Mouse (Mus musculus): ENCODE results near the gene Ccr4.
A peak's percentile ranks its signal among the peaks of the same experiment; 100 is the strongest.
"Not testable (repeated sequence)": the region's sequence is repeated elsewhere in the genome, so short reads cannot be mapped to it uniquely, and the experiment has no call there.

Ccr4 gene

DNA sequence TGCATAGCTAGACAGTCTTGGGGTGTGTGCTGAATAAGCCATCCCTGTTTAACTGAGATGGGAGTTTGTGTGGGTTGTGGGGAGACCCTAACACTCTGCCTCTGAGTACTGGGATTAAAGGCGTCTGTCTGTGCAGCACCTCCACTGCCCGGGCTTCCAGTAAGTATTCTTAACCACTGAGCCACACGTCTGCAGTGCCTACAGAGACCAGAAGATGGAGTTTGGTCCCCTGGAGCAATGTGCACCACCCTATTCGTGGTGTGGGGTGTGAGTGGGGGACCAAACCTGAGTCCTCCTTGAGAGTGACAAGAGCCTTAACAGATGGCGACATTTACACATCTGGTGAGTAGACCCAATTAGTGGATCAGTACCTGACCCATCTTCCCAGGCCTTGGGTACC, 17.3 kb upstream of the Ccr4 start:
- no peak for DNase-seq (ENCODE audit: low read depth)

DNA sequence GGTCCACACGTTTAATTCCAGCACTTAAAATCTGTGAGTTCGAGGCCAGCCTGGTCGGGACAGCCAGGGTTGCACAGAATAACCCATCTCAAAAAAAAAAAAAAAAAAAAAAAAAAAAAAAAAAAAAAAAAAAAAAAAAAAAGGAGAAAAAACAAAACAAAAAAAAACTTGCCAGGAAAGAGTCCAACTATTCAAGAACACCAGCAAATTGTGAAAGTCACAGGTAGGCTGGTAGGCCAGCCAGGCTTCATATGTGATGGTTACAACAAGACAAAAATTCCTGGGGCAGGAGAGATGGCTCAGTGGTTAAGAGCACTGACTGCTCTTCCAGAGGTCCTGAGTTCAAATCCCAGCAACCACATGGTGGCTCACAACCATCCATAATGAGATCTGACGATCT, 15.8 kb upstream of the Ccr4 start:
- not testable (repeated sequence) for DNase-seq (ENCODE audit: low read depth)

DNA sequence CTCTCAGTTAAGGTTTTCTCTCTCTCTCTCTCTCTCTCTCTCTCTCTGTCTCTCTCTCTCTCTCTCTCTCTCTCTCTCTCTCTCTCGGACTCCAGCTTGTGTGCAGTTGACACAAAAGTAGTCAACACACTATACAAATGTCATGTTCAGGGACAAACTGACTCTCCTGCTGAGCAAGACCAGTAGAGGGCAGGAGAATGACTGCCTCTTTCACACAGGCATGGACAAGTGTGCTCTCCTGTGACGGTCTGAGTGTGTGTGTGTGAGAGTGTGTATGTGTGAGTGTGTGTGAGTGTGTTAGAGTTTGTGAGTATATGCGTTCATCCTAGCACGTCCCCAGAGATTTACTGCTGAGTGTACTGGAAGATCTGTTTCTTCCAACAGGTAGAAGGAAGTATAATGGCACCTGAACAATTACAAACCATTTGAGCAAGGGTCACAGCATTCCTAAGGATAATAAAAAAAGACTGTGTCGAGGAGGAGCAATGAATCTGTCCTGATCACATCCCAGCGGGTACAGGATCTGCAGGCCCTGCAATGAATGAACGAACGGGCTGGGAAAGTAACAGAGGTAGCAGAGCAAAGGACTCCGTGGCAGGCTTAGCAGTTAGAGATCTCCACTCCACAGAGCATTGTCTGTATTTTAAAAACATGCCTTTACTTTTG, 14.2 kb upstream of the Ccr4 start:
- no peak for DNase-seq (ENCODE audit: low read depth)

DNA sequence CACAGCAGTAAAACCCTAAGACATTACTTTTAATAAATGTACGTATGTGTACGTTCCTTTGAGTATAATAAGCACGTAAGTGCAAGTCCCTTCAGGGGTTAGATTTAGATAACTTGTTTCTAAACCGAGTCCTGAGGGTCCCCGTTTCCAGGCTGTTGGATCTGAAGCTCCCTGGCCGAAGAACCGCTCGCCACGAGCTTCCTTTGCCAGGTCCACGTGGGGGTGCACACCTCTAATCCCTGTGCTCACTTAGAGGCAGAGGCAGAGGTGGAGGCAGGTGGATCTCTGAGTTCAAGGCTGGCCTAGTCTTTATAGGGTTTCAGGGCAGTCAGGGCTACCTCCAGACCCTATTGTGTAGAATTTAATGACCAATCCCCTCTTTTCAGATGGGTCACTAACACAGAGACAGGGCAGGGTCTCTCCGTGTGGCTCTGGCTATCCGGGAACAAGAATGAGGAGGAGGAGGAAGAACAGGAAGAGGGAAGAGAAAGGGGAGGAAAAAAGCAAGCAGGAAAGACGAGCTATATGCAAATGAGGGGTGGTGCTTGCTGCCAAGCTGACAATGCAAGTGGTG, 13.3 kb upstream of the Ccr4 start:
- DNase-seq (ENCODE audit: low read depth) = no peak

DNA sequence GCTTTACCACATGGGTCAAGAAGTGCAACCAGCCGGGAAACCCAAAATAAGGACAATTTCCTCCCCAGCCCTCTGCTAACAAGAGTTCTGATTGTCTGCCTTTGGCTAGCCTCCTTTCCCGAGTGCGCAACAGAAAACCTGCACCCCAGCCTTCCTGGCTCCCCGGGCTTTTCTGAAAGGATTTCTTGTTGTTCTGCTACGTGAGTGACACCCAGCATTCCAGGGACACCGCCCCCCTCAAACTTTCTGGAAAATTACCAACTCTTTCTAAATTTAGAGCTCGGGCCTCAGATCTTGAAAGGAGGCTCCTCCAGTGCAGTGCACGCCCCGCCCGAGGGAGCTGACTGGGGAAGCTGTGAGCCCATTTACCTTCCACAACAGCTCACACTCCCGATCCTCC, 10.6 kb upstream of the Ccr4 start, which contains the start of gene C130032M10Rik:
Gene C130032M10Rik, plus strand, starts transcription at position 334 of the 400 bp plus-strand sequence.
- DNase-seq (ENCODE audit: low read depth) = no peak

DNA sequence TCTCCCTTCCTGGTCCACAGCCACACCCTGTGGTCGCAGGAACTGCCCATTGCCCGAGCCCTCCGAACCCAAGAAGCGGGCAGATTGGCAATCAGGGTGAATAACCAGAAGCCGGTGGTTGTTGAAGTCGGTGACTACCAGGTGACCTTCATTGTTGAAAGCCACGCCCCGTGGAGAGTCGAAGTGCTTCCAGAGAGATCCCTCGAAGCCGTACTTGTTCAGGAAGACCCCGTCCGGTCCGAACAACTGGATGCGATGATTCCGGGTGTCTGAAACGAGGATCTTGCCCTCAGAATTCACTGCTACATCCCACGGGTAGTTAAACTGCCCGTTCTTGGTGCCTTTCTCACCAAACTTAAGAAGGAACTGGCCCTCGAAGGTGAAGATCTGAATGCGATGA, 8.1 kb upstream of the Ccr4 start:
- no peak for DNase-seq (ENCODE audit: low read depth)

DNA sequence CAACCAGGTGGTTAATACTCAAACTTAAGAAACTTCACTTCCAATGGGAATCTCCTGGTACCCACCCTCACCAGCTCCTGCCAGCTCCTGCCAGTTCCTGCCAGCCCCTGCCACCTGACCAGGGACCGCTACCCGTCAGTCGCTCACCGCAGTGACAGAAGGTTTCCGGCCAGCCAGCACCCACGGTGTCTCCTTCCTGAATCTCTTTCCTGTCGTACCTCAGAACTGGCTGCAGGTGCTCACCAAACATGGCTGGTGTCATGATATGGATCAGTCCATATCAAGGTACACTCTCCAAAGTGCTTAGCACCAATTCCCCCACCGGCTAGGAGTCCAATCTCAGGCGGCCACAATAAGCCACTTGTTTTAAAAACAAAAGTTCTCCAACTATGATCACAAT, 5.1 kb upstream of the Ccr4 start:
- DNase-seq (ENCODE audit: low read depth) = no peak

DNA sequence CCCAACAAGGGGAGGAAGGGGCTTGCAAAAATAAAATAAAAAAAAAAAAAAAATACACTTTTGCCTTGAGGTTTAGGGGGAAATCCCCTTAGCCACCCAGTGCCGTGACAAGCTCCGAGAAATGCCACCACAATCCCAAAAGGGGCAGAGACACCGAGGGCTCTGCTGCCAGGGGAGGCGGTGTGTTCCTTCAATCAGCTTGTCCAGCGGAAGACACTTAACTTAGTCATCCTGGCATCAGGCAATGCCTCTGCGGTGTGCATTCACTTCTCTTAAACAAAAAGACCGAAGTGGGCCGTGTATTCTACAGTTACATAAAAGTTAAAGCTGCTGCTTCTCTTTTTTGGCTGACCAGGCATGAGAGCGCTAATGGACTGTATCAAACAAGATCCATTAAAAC, 2.7 kb upstream of the Ccr4 start:
- DNase-seq (ENCODE audit: low read depth) = no peak

DNA sequence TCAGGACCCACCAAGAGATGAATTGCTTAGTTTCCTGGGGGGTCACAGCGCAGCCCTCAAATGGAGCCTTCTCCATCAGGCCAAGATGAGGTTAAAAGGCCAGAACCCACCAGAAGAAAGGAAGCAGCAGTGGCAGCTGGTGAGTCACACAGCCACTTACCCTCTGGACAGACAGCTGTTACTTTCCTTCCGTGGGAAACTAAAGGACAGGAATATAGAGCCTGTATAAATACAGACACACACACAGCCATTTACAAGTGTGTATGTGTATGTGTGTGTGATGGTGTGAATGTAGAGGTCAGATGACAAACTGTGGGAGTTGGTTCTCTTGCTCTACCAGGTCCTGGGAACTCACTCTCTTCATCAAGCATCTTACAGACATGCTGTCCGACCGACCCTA, 1.8 kb upstream of the Ccr4 start:
- DNase-seq (ENCODE audit: low read depth) = no peak

DNA sequence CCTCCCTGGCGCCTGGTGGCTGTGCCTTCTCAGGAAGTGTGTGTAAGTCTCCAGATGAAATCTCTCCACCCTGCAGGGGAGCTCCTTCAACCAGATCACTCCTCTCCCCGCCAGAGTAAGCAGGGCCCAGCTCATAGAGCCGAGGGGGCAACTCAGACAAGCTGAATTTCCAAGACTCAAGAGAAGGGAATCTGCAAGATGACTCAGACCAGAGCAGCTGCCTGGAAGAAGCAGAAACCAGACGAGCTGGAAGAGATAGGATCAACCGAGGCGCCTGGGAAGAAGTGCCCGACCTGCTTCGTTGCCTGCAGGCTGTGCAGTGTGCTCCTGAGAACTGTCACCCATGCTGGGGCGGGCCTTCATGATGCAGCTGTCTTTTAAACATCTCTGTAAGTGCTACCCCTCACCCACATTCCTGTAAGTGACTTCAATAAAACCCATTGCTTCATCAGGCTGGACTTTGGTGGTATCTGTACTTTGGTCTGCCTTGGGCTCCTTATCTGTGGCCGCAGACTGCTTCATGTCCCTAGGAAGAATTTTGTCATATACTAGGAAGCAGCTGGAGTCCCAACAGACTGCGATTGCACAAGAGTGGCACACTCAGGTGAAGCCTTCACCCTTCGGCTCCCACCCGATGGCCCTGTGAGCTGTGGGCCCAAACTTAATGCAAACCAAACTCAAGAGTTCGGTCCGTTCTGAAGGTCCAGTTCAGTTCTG, 1.8 kb downstream of the Ccr4 start:
- DNase-seq (ENCODE audit: low read depth) = peak; percentile 32

DNA sequence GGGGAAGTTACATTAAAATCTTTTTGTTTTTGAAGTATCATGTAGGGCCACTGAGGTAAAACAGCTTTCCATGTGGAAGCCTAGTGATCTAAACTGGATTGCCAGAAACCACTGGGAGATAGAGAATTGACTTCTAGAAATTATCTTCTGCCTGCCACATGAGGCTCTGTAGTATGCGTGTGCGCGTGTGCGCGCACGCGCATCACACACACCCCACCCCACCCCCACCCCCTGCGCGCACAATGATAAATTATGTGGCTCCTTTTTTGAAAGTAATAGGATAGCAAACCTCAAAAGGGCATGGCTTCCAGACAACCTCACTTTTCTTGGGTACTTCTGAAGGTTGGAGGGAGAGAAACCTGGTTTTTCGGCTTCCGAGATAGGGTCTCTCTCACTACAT, 2.8 kb downstream of the Ccr4 start:
- no peak for DNase-seq (ENCODE audit: low read depth)

DNA sequence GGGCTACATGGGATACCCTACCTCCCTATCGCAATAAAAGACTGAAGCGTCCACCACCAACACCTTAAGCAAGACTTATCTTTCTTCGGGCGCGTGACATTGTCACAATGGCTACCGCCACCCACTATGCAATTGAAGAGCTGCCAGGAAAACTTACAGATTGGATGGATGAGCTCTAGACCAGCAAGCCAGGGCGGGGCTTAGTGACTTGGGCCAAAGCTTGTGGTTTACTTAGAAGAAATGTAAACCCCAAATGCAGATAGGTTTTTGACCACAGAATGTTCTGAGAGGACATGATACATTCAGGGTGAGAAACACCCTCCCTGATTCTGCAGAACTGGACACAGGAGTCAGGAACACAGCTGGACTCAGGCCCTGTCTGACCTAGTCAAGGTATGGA, 3.6 kb downstream of the Ccr4 start:
- peak; percentile 31 for DNase-seq (ENCODE audit: low read depth)

DNA sequence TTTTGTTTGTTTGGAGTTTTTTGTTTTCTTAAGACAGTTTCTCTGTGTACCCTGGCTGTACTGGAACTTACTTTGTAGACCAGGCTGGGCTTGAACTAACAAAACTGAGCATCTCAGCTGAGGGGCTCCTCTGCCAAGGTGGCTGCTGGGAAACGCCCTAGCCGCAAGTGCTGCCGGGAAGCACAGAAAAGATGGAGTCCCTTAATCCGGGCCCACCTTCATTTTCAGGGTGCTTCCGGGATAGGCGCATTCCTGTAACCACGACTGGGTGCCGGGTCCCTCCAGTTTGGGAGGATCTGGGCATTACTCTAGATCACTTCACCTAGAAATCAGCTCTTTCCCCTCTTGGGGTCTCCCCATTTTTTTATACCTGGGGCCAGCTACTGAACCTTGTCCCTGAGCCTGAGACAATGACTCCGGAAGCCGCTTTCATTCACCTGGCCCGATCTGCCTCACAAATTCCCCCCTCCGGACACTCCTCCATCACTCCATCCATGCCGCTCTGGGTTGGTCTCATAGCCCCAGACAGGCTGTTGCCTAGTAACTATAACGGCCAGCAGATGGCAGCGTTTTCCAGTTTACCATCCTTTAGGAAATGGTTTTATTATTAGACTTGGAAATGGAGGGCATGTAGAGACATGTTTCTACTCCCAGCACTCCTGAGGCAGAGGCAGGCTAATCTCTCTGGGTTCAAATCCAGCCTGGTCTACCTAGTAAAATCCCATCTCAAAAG, 4.8 kb downstream of the Ccr4 start:
- peak; percentile 60 for DNase-seq (ENCODE audit: low read depth)

DNA sequence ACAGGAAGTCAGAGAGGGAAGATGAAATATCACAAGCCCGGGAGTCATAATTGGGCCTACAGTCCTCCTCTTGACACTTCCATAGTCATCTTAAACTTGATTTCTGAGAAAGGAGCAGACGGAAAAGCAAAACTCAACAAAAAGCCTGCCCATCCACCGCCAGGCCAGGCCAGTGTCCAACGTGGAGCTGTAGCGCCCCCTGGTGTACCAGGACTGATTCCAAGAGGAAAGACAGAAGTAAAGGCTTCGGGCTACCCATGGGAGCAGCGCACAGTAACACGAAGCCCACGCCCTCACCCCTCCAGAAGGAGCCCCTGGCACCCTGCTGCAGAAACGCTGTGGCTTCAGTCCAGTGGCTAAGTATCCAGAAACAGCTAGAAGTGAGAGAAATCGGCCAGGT, 6.5 kb downstream of the Ccr4 start:
- peak; percentile 87 for DNase-seq (ENCODE audit: low read depth)

DNA sequence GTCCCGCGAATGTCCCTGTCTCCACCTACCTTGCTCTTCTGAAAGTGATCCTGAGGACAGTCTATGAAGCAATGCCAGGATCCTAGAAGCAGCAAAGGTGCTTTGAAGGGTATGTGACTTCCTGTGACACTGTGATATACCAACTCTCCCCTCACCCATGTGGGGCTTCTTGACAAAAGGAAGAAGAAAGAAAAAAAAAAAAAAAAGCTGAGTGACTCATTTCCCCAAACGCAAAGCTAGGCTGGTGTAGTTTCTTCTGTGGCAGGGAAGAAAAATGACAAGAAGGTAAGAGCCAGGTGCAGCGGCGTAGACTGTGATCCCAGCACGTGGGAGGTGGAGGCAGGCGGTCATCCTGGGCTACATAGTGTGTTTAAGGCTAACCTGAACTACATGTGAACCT, 8.2 kb downstream of the Ccr4 start:
- DNase-seq (ENCODE audit: low read depth) = no peak

DNA sequence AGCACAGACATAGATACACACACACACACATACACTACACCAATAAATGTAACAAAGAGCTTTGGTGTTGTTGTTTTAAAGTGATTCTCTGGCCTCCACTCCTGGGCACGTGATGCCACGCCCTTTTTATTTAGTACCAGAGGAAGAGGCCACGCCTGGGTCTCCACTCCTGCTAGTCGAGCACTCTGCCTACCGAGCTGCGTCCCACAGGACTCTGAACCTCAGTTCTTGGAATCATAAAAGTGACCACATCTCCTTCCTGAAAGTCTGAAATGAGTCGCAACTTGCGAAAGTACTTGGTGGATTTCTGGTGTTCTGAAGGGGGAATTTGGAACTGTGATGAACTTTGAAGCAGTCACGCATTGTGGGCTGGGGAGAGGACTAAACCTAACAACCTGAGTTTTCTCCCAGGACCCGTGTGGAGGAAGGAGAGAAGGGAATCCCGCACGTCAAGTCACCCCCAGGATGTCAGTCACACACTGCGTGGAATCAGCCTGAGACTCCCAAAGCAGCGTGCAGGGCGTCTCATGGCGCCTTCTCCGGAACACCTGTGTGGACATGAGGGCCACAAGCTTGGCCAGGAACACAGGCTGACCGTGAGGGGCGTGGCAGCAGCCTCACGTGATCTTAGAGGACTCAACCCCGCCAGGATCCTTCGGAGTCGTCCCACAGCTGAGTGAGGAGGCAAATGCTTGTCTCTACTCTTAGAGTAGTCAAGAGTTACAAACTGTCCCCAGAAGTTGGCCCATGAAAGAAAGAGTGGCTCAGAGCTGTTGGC, 17.0 kb downstream of the Ccr4 start:
- no peak for DNase-seq (ENCODE audit: low read depth)

DNA sequence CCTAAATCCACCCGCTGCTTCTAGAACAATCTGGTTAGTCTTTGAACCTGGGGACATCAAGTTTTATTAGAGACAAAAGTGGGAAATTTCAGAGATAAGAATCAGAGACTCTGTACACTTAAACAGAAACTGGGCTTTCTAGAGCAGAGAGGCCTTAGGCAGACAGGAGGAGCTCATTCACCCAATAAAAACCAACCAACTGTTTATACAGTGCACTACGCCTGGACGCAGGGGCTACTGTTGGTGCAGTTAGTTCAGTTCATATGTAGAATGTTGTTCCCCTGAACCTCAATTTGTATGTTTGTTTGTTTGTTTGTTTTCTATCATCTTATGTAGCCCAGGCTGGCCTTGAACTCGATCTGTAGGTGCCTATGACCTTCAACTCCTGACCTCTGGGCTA, 17.9 kb downstream of the Ccr4 start:
- DNase-seq (ENCODE audit: low read depth) = no peak

DNA sequence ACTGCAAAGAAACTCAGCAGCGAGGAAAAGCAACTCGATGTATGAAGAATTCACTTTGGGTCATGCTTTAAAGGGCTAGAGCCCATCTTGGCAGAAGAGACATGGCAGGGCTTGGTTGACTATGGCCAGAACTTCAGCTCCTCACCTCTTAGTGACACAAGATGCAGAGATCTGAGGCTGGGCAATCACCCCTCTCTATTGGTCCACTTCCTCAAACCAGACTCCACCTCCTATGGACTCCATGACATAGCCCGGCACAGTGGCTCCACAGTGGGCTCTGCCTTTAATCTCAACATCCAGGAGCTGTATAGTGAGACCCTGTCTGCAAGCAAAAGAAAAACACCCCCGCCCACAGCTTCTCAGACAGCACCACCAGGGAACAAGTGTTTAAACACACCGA, 19.9 kb downstream of the Ccr4 start:
- no peak for DNase-seq (ENCODE audit: low read depth)

DNA sequence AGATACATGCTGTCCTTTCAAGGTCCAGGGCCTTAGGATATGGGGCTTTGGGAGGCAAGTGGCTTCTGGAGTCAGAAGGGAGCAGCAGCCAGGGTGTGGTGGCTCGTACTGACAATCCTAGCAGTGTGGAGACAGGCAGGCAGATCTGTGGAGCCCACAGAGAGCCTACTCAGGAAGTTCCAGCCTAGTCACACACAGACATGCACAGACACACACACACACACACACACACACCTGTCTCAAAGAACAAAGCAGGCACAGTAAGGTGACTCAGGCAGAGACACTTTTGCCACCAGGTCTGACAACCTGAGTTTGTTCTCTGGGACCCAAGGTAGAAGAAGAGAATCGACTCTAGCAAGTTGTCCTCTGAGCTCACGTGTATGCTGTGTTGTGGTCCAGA, 23.8 kb downstream of the Ccr4 start:
- DNase-seq (ENCODE audit: low read depth) = no peak

DNA sequence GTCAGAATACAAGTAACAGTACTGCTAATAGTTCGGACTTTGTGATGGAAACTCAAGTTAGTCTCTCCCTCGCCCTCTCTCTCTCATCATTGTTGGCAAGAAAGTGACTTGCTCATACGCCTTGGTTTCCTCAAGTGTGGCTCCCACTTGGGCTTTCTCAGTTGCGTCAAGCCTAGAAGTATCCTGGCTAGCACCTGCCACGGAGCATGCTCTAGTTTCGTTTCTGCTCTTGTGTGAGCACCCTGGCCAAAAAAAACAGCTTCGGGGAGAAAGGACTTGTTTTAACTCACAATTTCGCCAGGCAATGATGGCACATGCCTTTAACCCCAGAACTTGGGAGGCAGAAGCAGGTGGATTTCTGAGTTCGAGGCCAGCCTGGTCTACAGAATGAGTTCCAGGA, 27.7 kb downstream of the Ccr4 start:
- no peak for DNase-seq (ENCODE audit: low read depth)

DNA sequence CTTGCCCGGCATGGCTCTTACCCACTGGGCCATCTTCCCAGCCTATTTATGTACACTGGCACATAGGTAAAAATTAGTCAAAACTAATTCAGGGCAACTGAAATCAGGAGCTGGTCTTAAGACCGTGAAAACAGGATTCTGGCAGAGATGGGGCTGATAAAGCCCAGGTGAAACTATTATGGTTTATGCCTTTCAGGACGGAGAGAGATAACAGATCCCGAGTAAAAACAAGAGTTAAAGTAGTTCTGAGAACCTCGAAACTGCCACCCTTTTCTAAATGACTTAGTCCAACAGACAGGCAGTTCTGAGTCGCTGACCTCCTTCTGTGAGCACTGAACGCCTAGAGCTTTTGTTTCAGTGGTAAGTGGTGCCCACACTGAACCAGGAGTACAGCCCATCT, 32.8 kb downstream of the Ccr4 start:
- no peak for DNase-seq (ENCODE audit: low read depth)

DNA sequence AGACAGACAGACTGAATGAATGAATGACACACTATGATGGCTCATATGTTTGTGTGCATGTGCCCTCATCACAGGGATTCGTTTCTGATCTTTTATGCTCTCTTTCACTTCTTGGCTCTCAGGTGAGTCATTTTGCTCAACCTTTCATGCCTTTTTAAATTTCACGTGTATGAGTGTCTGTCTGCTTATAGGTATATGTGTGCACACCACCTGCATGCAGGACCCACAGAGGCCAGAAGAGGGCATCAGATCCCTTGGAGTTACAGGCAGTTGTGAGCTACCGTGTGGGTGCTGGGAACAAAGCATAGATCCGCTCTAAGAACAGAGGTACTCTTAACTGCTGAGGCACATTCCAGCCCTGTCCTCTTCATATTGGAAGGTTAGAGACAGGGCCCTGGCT, 36.0 kb downstream of the Ccr4 start:
- no peak for DNase-seq (ENCODE audit: low read depth)
